Mouse (Mus musculus) E14TG2a.4 (cell line): ENCODE measurements at regions not wholly inside any gene's neighbourhood (a gene's known extent, or its start where the extent isn't known, plus 50 kb on each side); places are given as distances from the start of the nearest gene placed in this dataset.

Source experiments
- CTCF ChIP-seq: conservative IDR thresholded peaks from 2 replicates; pipeline ENCODE4 v1.5.1; 2014; ENCODE audit warnings: low read length
- NANOG ChIP-seq: IDR thresholded peaks from 2 replicates; pipeline ENCODE4 v1.6.1; 2014; ENCODE audit warnings: borderline replicate concordance, low read length, mixed read lengths
- POU5F1 ChIP-seq: IDR thresholded peaks from 2 replicates; pipeline ENCODE4 v1.6.1; 2014; ENCODE audit warnings: low read length, borderline replicate concordance

GRCm38 (mm10) chr6:26766846-26767245, 957.8 kb upstream of the Pot1a start:
- no peak for TF ChIP-seq CTCF
- no peak for TF ChIP-seq NANOG
- no peak for TF ChIP-seq POU5F1
